Mouse (Mus musculus): ENCODE measurements at regions not wholly inside any gene's neighbourhood (a gene's known extent, or its start where the extent isn't known, plus 50 kb on each side); places are given as distances from the start of the nearest gene placed in this dataset.

GRCm38 (mm10) chr1:88878831-88879230 is 176.8 kb upstream of the Arl4c start:
- no peak for DNase-seq (ENCODE audit: low read depth, low spot score)

- no peak for DNase-seq (ENCODE audit: low read depth, low spot score)
Measured at GRCm38 (mm10) chr1:88879367-88879766, 177.3 kb upstream of the Arl4c start.

GRCm38 (mm10) chr1:88891041-88891440 is 179.2 kb upstream of the Sh3bp4 start:
- DNase-seq (ENCODE audit: low read depth, low spot score) = no peak

GRCm38 (mm10) chr1:88902426-88902825 is 167.8 kb upstream of the Sh3bp4 start:
- no peak for DNase-seq (ENCODE audit: low read depth, low spot score)

GRCm38 (mm10) chr1:88907766-88908463 is 162.3 kb upstream of the Sh3bp4 start:
- no peak for DNase-seq (ENCODE audit: low read depth, low spot score)

GRCm38 (mm10) chr1:88908683-88909082 is 161.5 kb upstream of the Sh3bp4 start:
- DNase-seq (ENCODE audit: low read depth, low spot score) = no peak

GRCm38 (mm10) chr1:88909314-88909713 is 160.9 kb upstream of the Sh3bp4 start:
- DNase-seq (ENCODE audit: low read depth, low spot score) = no peak

- no peak for DNase-seq (ENCODE audit: low read depth, low spot score)
Measured at GRCm38 (mm10) chr1:88909864-88910573, 160.2 kb upstream of the Sh3bp4 start.

- DNase-seq (ENCODE audit: low read depth, low spot score) = no peak
Measured at GRCm38 (mm10) chr1:88911724-88912123, 158.5 kb upstream of the Sh3bp4 start.

- DNase-seq (ENCODE audit: low read depth, low spot score) = no peak
Measured at GRCm38 (mm10) chr1:88916531-88917050, 153.6 kb upstream of the Sh3bp4 start.

- no peak for DNase-seq (ENCODE audit: low read depth, low spot score)
Measured at GRCm38 (mm10) chr1:88921401-88921800, 148.8 kb upstream of the Sh3bp4 start.

GRCm38 (mm10) chr1:88923791-88924581 is 146.2 kb upstream of the Sh3bp4 start:
- DNase-seq (ENCODE audit: low read depth, low spot score) = no peak

- DNase-seq (ENCODE audit: low read depth, low spot score) = no peak
Measured at GRCm38 (mm10) chr1:88935191-88935590, 135.0 kb upstream of the Sh3bp4 start.

- no peak for DNase-seq (ENCODE audit: low read depth, low spot score)
Measured at GRCm38 (mm10) chr1:88935779-88936178, 134.4 kb upstream of the Sh3bp4 start.

- no peak for DNase-seq (ENCODE audit: low read depth, low spot score)
Measured at GRCm38 (mm10) chr1:88937327-88937726, 132.9 kb upstream of the Sh3bp4 start.

- DNase-seq (ENCODE audit: low read depth, low spot score) = no peak
Measured at GRCm38 (mm10) chr1:88938458-88938857, 131.8 kb upstream of the Sh3bp4 start.

GRCm38 (mm10) chr1:88943039-88943438 is 127.2 kb upstream of the Sh3bp4 start:
- no peak for DNase-seq (ENCODE audit: low read depth, low spot score)

- DNase-seq (ENCODE audit: low read depth, low spot score) = no peak
Measured at GRCm38 (mm10) chr1:88945868-88946267, 124.3 kb upstream of the Sh3bp4 start.

- no peak for DNase-seq (ENCODE audit: low read depth, low spot score)
Measured at GRCm38 (mm10) chr1:88946374-88946773, 123.8 kb upstream of the Sh3bp4 start.

- DNase-seq (ENCODE audit: low read depth, low spot score) = no peak
Measured at GRCm38 (mm10) chr1:88949911-88950310, 120.3 kb upstream of the Sh3bp4 start.

- DNase-seq (ENCODE audit: low read depth, low spot score) = no peak
Measured at GRCm38 (mm10) chr1:88953516-88953915, 116.7 kb upstream of the Sh3bp4 start.

GRCm38 (mm10) chr1:88954784-88955183 is 115.4 kb upstream of the Sh3bp4 start:
- no peak for DNase-seq (ENCODE audit: low read depth, low spot score)

Data from embryo, embryonic 11.5 days (tissue).